Mouse (Mus musculus) liver, postnatal 0 days (tissue): ENCODE data around the gene Tmem131.

Source experiments
- CTCF ChIP-seq: sonication (generic); IDR thresholded peaks from 2 replicates; pipeline ENCODE4 v1.5.1; 2016; ENCODE audit warnings: antibody characterized with exemption, low read depth
- EP300 ChIP-seq: IDR thresholded peaks from 2 replicates; pipeline ENCODE4 v1.6.1; 2016; ENCODE audit warnings: antibody characterized with exemption, low read depth, mild to moderate bottlenecking

- TF ChIP-seq EP300 = no peak
- peak; percentile 60 for TF ChIP-seq CTCF
Observed at GRCm38 (mm10) chr1:36786377-36786776, 157.1 kb downstream of the Tmem131 start.
